Mouse (Mus musculus) adrenal gland, postnatal 25 days (tissue): ENCODE measurements around the gene Ifitm10. TPM values are rescaled to one million over a fixed set of nuclear protein-coding genes. Genes with fewer than 3 reads are reported as not detected.
"Not testable (repeated sequence)": the region's sequence is repeated elsewhere in the genome, so short reads cannot be mapped to it uniquely, and the experiment has no call there.

Experiments
- DNase-seq: peaks from one replicate; pipeline ENCODE4 v3.0.0; 2021; ENCODE audit warnings: mixed read lengths
- total RNA-seq: library from RNA; stranded (reverse); gene quantifications from 2 replicates; pipeline ENCODE4 v1.2.3, GENCODE M21; 2021

Ifitm10 gene
- total RNA-seq, 1 experiment from 2014 or later: 4.1 TPM

GRCm38 (mm10) chr7:142360743-142361142, 12.8 kb downstream of the Ifitm10 start:
- DNase-seq: no peak

GRCm38 (mm10) chr7:142359129-142359528, 14.4 kb downstream of the Ifitm10 start:
- no peak for DNase-seq

- no peak for DNase-seq
Observed at GRCm38 (mm10) chr7:142357566-142357965, 16.0 kb downstream of the Ifitm10 start.

- DNase-seq: no peak
Observed at GRCm38 (mm10) chr7:142354661-142355233, 18.8 kb downstream of the Ifitm10 start.

GRCm38 (mm10) chr7:142353854-142354253, 19.7 kb downstream of the Ifitm10 start:
- DNase-seq: no peak

- no peak for DNase-seq
Observed at GRCm38 (mm10) chr7:142351569-142351968, 22.0 kb downstream of the Ifitm10 start.

GRCm38 (mm10) chr7:142349308-142349961, 24.1 kb downstream of the Ifitm10 start:
- no peak for DNase-seq

- DNase-seq: no peak
Observed at GRCm38 (mm10) chr7:142347542-142347941, 26.0 kb downstream of the Ifitm10 start.

GRCm38 (mm10) chr7:142342247-142342640, 31.3 kb downstream of the Ifitm10 start:
- DNase-seq: no peak

GRCm38 (mm10) chr7:142341564-142342246, 31.8 kb downstream of the Ifitm10 start:
- no peak for DNase-seq

GRCm38 (mm10) chr7:142340269-142340970, 33.1 kb downstream of the Ifitm10 start:
- no peak for DNase-seq

GRCm38 (mm10) chr7:142335151-142335550, 38.4 kb downstream of the Ifitm10 start:
- DNase-seq: peak; percentile 33

GRCm38 (mm10) chr7:142334246-142334645, 39.3 kb downstream of the Ifitm10 start:
- peak; percentile 92 for DNase-seq

- DNase-seq: not testable (repeated sequence)
Observed at GRCm38 (mm10) chr7:142332741-142333140, 40.8 kb downstream of the Ifitm10 start.

GRCm38 (mm10) chr7:142331281-142331680, 42.3 kb downstream of the Ifitm10 start:
- DNase-seq: no peak

GRCm38 (mm10) chr7:142330271-142330724, 43.3 kb downstream of the Ifitm10 start:
- DNase-seq: peak; percentile 30

- no peak for DNase-seq
Observed at GRCm38 (mm10) chr7:142328507-142328906, 45.0 kb downstream of the Ifitm10 start.

- no peak for DNase-seq
Observed at GRCm38 (mm10) chr7:142326714-142327445, 46.7 kb downstream of the Ifitm10 start.

GRCm38 (mm10) chr7:142323396-142324117, 50.0 kb downstream of the Ifitm10 start:
- no peak for DNase-seq

GRCm38 (mm10) chr7:142322641-142323040, 50.9 kb downstream of the Ifitm10 start:
- DNase-seq: no peak

GRCm38 (mm10) chr7:142321637-142322306, 51.8 kb downstream of the Ifitm10 start:
- DNase-seq: not testable (repeated sequence)
